Mouse (Mus musculus) frontal cortex, adult 2 months (tissue): ENCODE results near the gene Ddb2. TPM values are rescaled to one million over a fixed set of nuclear protein-coding genes. Genes with fewer than 3 reads are reported as not detected.

Experiments
- DNase-seq, 2 experiments: peaks; one replicate each; pipeline ENCODE4 v3.0.0; 2022; ENCODE audit warnings: low spot score in 1 of 2; ENCODE audit errors: extremely low spot score in 1 of 2
- polyA plus RNA-seq: library from polyadenylated mRNA; depleted of rRNA; stranded (reverse); fragments of >200 nt; gene quantifications from 2 replicates; pipeline ENCODE4 v1.2.3, GENCODE M21; 2012; rRNA removed

Gene Ddb2
- polyA plus RNA-seq = 37.8 and 39.2 TPM in 2 replicates

GRCm38 (mm10) chr2:91236601-91237510 lies at the start of gene Ddb2:
TSS of gene Ddb2 (minus strand) at chr2:91236982.
- DNase-seq = peak; percentile 75 to 87

DNA sequence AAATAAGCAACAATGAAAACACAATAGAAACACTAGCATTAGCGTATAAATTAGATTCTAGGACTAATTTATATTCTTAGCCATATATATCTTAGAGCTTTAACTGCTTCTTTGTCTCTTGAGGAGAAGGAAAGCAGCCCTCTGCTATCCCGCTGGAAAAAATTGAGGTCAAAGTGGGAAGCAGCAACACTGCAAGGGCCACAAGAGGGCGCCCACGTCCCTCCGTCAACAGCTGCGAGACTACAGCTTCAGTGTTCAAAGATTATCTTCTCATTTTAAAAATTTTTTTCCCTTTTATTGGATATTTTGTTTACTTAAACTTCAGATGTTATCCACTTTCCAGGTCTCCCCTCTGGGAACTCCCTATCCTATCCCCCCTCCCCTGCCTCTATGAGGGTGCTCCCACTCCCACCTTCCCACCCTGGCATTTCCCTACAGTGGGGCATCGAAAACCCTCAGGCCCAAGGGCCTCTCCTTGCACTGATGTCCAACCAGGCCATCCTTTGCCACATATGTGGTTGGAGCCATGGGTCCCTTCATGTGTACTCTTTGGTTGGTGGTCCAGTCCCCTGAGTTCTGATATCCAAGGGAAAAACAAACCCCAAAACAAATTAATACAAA lies 49.2 kb upstream of the Ddb2 start:
- peak in 1 of 2 experiments; percentile 89 for DNase-seq

GRCm38 (mm10) chr2:91284375-91285199 lies 47.8 kb upstream of the Ddb2 start:
- peak in 1 of 2 experiments; percentile 63 for DNase-seq

DNA sequence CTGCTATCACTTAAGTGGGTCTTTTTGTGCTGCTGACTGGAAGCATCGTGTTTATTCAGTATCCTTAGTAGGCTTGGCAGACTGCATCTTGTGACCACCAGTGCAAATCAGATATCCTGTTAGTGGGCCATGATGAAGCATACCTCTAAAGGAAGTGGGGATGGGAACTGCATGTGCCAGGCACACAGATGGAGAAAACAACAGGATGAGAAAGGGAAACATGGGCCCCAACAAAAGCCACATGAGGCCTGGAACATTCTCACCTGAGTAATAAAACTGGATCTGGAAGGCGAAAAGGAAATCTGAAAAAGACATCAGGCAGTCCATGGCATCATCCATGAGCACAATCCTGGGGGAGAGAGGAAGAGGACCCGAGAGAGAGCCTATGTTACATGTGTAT lies 47.2 kb upstream of the Ddb2 start:
- no peak for DNase-seq

- no peak for DNase-seq
These were observed 44.6 kb upstream of the Ddb2 start for GRCm38 (mm10) chr2:91281366-91281765.

DNA sequence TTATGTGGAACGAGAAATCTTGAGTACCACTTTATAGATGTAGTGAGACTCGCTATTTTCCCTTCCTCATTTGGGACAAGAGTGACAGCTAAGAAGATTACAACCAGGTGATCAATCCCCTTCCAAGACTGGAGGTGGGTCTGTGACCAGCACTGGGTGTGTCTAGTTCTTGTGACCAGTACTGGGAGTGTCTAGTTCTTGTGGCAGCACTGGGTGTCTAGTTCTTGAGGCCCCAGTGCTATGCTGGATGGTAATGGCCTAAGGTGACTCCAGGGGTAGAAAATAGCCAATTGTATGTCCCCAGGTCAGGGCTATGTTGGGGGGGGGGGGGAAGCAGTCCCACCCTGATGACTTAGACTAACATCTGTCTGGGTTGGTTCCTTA lies 42.6 kb upstream of the Ddb2 start:
- DNase-seq = no peak

- DNase-seq = peak in 1 of 2 experiments; percentile 69
These were observed 42.1 kb upstream of the Ddb2 start for GRCm38 (mm10) chr2:91278749-91279371.

DNA sequence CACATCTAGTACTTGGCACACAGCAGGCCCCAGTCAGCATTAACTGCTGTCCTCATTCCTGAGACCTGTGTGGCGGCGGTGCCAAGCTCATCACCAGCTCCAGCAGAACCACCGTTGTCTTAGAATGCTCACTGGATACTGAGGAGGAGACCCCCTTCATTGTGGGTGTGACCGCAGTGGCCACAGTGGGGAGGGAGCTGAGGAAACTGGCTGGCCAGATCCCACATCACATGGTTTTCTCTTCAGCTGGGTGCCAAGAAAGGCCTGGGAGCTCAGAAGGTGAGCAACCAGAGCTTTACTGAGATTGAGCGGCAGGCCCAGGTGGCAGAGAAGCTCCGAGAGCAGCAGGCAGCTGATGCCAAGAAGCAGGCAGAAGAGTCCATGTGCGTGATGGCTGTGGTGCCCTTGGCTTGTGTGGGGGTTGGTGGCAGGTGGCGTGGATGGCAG lies 32.9 kb upstream of the Ddb2 start:
- DNase-seq = no peak

GRCm38 (mm10) chr2:91268706-91269105 lies 31.9 kb upstream of the Ddb2 start:
- DNase-seq = no peak

GRCm38 (mm10) chr2:91268042-91268441 lies 31.3 kb upstream of the Ddb2 start:
- DNase-seq = no peak

DNA sequence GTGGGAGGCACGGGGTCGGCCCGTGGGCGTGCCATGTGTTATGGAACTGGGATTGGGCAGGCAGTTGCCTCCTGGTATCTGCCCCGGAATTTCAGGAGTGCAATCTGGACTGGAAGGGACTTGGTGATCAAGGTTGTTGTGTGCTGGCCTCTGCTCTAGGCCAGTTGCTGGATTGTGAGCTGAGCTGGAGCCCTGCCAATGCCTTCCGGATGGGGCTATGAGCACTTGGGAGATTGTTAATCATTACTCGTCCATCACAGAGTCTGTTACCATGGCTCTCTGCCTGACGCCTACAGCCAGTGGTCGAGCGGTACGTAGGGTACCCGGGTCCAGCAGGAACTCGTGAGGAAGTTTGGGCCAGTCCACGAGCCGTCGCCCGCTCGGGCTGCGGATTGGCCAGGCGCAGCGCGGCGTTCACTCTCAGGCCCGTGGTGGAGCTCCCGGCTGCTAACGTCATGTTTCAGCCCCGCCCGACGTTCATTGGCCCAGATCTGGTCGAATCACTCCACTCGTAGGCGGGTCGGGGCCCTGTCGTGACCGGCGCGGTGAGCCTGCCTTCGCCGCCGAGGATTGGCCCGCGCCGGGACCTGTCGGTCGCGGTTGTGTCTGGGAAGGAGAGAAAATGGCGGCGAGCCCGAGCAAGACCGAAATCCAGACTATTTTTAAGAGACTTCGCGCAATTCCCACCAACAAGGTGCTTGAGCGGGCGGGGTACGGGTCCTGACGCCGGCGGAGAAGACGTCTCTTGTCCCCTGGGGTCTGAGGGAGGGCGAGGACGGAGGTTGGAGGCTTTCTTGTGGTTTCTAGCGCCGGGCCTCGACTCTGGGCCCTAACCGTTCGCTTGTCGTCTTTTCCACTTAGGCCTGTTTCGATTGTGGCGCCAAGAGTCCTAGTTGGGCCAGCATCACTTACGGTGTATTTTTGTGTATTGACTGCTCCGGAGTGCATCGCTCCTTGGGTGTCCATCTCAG lies 28.2 kb upstream of the Ddb2 start, which contains the start of gene Arfgap2:
Gene Arfgap2, plus strand, starts transcription at position 264 of the 971 bp plus-strand sequence.
- DNase-seq = peak; percentile 98 to 99

DNA sequence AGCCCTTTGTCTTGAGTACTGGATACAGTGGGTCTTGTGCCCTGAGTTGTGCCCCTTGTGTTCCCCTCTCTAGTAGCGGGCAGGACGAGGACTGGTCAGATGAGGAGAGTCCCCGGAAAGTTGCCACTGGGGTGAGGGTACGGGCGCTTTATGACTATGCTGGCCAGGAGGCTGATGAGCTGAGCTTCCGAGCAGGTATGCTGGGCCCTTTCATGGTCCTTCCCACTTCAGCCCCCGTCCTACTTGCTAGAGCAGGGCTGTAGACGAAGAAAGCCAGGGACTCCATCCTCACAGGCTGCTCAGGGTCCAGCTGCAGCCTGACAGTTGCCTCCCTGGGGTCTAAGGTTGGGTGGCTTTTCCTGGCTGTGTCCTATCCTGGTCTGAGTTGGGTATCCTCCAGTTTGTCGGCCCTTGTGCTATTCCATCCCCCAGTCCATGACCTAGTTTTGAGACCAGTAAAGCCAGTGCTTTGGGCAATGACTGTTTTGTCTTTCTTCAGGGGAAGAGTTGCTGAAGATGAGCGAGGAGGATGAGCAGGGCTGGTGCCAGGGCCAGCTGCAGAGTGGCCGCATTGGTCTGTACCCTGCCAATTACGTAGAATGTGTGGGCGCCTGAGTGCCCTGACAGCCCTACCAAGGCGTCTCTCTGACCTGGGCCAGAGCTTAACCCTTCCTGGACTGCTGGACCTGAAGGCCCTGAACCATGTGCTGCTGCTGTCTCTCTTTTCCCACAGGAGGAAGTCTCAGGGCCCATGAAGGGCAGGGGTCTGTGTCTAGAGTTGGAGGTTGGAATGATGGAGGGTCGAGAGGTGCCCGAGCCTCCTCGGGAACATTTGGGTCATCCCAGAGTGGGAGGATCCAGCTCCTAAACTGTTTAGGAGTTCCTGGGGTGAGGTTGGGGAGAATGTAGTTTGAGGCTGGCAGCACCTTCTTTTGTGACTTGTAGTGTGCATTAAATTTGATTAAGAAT lies 27.2 kb upstream of the Ddb2 start:
- no peak for DNase-seq

DNA sequence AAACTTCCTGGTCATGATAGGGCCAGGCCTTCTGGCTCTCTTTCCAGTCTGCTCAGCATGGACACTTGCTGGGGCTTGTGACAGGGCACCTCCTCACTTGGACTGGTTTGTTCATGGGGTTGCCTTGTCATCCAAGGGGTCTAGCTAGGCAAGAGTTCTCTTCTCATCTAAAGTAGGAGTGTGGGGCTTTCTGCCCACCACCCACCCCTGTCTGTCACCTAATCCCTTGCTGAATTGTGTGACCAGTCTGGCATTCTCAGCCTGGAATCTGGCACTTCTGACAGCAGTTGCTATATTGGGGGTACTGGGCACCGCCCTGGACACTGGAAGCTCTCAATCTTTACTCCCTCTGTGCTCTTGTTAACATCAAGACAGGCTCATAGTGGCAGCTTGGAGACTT lies 22.7 kb upstream of the Ddb2 start:
- DNase-seq = no peak

DNA sequence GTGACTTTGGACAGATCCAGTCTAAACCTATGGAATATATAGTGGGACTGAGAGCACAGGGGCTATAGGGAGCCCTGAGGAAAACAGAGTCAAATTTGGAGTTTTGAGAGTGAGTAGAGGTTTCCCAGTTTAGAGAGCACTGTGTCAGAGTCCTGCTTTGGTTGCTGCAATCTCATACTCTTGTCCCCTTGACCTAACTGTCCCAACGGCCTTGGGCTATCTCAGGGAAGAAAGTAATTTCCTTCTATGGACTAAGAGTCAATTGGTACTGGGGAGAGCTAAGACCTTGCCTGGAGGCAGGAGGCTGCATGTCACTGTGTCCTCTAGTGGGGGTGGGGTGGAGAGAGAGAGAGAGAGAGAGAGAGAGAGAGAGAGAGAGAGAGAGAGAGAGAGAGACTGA lies 22.0 kb upstream of the Ddb2 start:
- no peak for DNase-seq

DNA sequence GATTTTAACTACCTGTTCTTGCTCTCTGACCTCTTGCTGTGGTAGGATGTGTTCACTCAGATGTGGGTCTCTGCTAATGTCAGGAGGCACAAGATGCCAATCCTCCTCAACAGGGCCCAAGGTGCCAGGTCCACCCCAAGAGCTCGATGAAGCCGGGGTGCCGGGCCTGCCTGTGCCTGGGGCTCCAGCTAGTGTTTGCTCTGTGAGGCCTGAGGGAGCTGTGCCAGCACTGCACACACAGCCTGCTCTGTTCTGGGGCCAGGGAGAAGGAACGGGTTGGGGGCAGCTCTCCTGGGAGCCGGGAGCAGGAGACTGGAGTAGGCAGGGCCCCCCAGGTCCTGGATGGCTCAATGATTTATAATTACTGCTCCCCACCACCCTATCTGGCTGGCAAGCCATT lies 21.3 kb upstream of the Ddb2 start:
- peak in 1 of 2 experiments; percentile 47 for DNase-seq

DNA sequence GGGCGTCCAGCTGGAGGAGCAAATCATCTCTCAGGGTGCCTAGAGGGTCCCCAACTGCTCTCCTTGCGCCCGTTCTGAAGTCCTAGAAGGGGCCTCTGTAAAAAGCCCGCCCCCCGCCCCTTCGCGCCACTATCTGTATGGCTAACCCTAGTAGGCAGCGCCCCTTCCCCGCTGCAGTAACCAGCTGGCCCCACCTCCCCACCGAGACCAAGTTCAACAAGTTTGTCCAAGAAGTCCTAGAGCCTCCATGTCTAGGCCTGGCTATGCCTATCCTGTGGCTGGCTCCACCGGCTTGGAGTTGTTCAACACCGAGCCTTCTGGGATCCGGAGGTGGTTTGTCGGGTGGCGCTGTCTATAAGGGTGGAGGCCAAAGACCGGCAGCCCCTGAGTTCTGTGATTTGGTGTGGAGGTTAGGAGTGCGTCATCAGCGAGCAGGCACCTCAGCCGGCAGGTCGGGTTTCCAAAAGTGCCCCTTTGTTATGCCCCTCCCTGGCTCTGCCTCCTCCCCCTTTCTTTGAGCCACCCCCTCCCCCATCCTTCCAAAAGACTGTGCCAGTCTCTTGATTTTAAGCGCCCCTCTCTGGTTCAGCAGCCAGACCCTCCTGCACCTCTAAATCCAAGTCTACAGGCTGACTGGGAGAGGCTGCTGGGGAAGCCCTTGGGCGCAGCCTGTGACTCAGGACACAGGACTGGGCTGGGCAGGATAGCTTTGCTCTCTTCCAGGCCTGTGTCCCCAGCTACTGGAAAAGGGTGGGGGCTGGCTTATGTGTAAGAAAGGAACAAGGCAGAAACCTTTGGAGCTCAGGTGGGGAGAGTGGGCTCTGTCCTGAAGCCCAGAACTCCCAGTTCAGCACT lies 20.6 kb upstream of the Ddb2 start:
- no peak for DNase-seq
